Mouse (Mus musculus): ENCODE results near the gene Tsfm.

Gene Tsfm

DNA sequence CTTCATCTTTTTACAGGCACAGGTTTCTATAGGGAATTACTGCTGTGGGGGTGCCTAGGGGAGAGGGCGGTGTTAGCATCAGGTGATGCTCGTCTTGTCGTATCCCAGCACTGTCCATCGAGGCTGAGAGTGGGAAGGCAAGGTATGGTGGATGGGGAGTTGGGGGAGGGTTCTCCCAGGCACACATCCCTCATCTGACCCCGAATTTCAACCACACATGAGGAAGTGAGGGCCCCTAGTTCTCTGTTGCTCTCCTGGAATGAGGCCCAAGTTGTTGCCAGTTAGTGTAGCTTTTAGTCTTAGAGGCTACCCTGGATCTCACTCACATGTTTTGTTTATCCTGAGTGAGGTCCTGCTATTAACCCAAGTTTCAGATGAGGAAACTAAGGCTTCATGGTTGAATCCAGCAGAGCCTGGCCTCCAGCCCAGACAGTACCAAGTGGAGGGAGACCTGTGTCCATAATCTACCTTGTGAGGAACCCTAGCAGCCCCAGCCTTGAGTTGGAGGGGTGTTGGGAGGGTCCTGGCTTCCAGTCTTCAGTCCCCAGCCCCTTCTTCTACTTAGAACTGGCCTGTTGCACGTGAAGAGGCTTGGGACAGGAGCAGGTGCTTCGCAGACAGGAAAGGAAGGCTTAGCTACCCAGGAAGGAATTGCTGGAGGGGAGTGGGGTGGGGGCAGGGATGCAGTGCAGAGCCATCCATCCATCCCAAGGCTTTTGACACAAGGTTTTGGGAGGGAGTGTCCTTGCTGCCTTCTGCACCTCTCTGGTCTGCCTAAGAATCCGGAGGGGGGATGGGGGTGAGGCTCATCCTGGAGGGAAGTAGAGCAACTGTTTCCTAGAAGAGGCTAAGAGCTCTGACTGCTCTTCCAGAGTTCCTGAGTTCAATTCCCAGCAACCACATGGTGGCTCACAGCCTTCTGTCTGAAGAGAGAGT, 43.2 kb downstream of the Tsfm start:
- DNase-seq (ENCODE audit: low read depth, low spot score) = no peak

DNA sequence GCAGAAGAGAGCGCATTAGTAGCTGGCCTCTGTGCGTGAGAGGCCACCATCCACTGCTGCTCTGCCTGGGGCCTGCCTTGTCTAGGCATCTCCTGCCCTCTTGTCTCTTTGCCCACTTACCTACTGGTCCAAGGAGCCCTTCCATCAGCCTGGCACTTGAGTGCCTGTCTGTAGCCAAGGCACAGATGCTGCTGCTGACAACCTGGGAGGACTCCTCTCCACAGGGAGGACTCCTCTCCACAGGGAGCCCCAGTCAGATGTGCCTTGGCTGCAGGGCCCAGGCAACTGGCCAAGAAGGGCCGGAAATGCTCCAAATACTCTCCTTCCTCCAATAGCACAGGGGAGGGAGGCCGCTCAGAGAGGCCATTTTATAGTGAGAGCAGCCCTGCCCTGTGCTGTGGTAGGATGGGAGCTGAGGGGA, 44.1 kb downstream of the Tsfm start:
- no peak for DNase-seq (ENCODE audit: low read depth, low spot score)

DNA sequence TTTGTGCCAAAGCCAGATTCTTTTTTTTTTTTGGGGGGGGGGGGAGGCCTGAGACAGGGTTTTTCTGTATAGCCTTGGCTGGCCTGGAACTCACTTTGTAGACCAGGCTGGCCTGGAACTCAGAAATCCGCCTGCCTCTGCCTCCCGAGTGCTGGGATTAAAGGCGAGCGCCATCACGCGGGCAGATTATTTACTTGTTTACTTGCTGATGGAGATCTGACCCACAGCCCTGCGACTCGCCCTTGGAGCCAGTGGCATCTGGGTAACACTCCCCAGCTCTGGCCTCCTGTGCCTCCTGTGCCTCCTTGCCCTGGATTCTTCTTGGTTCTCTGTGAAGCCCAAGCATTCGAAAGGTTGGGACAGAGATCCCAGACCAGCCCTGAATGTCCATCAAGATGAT, 45.1 kb downstream of the Tsfm start:
- no peak for DNase-seq (ENCODE audit: low read depth, low spot score)

DNA sequence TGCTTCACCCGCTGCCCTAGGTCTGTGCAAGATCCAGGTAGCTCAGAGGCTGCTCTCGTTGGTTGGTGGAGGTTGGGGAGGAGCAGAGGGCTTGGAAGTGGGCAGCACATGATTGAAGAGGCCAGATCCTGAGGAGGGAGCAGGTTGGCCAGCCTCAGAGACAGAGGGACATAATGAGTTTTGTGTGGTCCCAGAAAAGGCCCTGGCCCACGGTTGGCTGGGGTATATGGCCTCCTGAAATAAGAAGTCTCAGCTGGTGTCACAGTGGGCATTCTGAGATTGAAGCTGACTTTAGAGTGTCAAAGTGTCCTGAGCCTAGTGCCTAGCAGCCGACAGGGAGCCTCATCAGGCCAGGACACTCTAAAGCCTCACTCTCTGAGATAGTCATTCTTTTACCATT, 45.5 kb downstream of the Tsfm start:
- DNase-seq (ENCODE audit: low read depth, low spot score) = no peak

DNA sequence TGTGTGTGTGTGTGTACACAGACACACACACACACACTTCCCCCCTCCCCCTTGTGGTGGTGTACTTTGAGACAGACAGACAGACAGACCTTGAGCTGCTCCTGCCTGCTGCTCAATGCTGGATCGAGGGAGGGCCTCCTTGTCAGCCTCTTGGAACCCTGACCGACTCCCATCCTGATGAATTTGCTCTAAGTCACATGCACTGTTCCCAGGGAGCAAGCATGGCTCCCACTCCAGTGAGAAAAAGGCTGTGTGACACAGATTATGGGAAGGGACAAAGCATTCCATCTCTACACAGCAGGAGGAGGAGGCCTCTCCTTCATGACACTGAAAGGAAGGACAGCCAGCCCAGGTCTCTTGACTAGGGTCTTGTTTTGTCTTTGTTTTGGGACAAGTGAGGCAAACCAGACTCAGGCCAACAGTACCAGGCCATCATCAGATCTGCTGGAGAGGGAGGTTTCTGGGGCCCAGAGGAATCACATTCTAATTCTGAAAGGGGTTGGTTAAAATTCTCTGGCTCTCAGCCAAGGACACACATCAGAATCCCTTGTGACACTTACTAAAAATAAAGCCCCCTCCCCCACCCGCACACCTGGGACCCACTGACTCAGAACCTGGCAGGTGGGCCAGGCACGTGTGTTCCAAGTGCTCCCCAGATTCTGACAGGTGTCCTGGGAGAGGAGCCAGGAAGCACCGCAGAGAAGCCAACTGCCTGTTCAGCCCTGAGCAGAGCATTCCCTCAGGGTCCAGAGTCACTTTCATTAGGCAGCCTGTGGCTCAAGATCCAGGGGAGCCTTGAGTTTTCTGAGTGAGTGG, 46.2 kb downstream of the Tsfm start:
- DNase-seq (ENCODE audit: low read depth, low spot score) = no peak

DNA sequence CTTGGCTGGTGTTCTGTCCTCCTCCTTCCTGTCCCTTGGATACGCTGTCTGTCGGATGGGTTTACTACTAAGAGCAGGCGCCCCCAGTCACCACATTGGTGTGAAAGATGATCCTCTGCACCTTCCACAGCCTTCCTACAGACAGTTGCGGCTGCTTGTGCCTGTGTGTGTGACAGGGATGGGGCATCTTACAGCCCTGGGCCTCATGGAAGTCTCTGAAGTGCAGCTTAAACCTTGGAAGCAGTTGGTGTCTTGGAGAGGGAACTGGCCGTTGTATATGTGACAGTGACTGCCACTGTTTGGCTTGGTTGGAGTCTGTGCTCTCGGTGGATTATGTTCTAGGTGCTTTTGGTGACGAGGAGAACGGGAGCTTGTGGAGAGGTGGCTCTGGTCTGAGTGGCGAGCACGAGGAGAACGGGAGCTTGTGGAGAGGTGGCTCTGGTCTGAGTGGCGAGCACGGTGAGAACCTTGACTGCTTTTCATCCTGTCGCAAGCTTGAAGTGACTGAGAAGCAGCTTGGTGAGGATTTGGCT, 47.4 kb downstream of the Tsfm start:
- DNase-seq (ENCODE audit: low read depth, low spot score) = no peak

DNA sequence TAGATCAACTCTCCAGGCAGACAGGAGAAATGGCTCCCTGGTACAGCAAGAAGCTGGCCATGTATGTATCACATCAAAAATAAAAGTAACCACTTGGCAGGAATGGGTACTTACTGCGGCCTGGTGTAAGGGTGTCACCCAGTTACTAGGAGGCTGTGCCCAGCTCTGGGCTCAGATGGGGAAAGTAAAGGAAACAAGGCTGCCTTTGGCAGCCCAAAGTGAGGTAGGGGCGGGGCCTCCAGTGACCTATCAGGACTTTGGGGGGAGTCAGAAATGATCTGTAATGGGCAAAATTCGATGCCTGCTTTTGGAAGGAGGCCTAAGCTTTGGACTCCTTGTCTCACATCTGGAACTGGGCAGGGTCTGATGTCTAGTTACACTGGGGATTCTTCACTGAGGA, 48.9 kb downstream of the Tsfm start:
- no peak for DNase-seq (ENCODE audit: low read depth, low spot score)

DNA sequence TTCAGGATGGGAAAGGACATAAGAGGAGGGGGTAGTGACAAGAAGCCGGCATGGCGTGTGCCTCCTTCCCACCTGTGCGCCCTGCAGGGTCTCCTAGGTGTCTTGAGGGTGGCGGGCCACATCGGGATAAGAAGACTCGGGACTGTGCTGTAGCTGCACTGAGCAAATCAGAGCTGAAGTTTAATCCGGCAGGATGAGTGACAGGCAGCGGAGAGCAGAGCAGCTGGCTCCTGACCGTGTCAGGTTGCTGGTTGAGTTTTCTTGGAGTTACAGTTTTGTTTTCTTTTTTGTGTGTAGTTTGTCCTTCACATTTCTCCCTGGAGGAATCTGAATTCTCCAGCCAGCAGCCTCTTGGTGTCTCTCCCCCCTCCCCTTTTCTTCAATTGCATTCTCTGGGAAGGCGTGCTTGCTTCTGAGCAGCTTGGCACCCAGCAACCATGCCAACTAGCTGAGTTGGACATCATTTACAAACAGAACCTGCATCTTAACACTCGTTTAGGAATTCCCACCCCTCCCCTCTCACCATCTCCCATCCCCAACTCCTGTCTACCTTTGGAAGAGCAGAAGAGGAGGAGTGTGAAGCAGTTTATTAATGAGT, 49.6 kb downstream of the Tsfm start:
- no peak for DNase-seq (ENCODE audit: low read depth, low spot score)

DNA sequence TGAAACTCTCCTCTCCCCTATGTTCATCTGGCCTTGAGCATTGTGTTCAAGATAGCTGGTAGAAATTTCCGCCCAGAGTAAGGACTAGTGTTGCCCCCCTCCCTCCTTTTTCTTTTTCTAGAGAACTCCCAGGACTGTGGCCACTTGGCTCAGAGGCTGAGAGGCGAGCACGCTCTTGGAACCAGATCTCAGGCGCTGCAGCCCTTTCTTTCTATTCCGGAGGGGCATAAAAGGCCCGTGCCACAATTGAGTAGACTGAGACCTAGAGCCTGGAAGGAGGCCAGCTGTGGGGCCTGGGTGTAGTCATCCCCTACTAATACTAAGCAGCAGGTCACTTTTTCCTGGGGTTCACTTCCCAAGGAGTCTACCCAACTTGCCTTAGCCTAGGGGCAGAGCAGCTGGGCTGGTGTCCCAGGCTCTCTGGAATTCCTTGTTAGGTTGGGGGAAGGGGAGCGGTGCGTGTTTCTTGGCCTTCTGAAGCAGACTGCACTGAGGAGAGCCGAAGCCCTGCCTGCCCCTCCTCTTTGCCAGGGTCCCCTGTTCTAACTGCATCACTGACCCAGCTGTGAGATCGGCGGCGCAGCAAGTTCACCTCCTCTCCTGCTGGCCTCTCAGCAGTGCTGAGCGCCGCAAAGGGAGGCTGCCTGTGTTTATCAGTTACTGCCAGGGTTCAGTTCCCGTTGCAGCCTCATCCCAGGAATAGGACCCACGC, 50.3 kb downstream of the Tsfm start:
- no peak for DNase-seq (ENCODE audit: low read depth, low spot score)

DNA sequence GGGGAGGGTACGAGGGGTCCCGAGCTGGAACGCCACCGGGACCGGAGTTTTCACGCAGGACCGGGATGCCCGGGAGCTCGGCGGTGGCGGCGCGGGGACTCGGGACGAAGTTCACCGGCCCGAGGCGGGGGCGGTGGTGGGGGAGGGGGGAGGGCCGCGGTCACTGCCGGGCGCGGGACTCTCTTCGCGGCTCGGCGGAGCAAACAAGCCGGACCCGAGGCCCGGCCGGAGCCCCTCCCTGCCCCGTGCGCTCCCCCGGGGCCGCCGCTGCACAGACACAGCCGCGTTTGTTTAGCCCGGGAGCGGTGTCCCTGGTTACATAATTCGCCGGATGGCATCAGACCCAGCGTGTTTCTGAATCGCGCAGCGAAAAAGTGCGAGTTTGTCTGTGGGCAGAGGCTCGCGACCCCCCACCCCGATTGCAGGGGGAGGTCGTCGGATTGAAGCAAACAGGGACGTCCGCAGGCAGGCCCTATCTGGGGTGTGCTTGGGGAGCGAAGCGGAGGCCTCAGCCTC, 50.9 kb downstream of the Tsfm start:
- no peak for DNase-seq (ENCODE audit: low read depth, low spot score)

DNA sequence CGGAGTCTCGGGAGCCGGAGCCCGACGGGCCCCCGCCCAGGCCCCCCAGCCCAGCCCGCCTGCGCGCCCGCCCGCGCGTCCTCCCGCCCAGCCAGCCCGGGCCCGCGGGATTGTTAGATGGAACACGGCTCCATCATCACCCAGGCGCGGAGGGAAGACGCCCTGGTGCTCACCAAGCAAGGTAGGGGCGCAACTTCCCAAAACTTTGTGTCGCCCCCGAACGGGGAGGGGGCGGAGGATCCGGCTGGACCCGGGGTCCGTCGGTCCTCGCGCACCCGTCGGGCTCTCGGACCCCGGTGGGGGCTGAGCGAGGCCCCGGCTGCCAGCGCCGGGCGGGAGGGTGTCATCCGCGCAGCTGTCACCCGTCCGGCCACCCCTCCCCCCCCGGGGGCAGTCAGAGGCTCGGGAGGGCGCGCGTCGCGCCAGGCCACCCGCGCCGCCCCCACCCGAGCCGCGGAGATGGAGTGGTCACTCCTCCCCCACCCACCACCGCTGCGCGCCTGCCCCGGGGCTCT, 51.5 kb downstream of the Tsfm start:
- no peak for DNase-seq (ENCODE audit: low read depth, low spot score)

DNA sequence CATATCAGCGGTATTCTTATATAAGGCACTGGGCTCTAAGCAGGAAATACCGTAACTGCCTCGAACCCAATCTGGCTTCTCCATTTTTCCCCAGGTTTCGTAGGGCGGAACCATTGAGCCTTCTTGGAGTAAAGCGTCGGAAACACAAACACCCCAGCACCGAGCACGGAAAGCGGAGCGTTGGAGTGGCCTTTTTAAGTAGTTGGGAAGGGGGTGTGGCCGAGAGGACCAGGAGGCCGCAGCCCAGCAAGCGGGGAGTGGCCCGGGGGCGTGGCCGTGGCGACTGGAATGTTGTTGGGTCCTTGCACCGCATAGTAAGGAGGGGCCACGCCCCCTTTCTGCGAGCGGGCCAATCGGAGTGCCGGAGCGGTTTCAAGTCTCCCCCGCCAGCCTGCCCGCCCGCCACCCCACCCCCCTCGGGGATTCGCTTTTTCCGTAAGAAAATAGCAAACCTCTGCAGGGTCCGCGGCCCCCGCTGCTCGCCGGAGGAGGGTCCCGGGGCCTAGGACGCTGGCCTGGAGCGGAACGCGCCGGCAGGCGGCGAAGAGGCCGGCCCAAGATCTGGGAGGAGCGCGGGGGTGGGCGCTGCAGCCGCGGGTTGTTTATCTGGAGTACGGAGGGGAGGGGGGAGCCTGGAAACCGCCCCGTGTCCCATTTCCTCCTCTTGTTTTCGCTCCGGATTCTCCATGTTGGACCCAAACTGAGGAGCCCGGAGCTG, 52.2 kb downstream of the Tsfm start, which contains the start of gene Ctdsp2:
Gene Ctdsp2 (plus strand): TSS at position 441 of the 718 bp plus-strand sequence.
- DNase-seq (ENCODE audit: low read depth, low spot score) = peak; percentile 98

DNA sequence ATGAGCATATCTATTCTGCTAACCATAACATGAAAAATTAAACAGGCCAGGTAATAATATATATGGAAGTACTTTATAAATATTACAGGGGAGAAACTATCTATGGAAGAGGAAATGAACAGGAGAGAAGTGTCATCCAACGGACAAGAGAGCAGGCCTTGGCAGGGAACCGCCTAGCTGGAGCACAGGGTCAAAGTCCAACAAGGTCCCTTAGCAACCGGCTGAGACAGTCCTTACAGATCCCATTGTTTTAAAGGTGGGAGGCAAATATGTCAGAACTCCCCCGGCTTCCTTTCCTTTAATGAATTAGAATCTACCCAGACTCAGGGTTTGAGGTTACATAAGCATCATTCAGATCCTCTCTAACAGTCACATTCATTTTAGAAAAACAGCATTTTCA, 53.6 kb downstream of the Tsfm start:
- DNase-seq (ENCODE audit: low read depth, low spot score) = no peak

DNA sequence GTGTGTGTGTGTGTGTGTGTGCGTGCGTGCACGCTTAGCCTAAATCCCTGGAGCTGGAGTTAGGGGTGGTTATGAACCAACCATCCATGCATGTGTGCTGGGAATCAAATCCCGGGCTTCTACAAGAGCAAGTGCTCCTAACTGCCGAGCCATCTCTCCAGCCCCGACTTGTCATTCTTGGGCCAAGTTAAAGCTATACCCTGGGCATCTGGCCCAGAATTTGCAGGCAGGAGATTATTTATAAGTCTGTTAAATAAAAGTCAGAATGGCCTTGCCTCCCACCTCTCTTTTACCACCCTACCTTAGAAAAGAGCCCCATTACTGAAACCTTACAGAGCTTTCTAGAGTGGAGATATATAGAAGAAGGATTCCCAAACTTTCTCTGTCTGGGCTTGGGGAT, 54.9 kb downstream of the Tsfm start:
- DNase-seq (ENCODE audit: low read depth, low spot score) = no peak

DNA sequence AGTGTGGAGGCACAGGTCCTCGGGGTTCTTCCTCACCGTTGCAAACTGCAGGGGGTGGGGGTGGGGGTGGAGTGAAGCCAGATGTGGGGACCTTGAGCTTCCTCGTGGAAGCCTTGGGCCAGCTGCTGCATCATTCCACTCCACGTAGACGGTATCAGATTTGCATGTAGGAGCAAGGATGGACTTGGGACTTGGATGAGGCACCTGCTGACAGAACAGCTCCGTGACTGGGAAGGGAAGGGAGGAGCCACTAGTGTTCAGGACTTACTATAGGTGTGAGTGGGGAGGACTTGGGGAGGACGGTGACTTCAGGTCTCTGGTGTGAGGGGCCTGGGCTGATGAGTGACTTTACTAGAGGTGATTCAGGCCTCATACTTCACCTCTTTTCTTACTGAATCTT, 57.7 kb downstream of the Tsfm start:
- no peak for DNase-seq (ENCODE audit: low read depth, low spot score)

DNA sequence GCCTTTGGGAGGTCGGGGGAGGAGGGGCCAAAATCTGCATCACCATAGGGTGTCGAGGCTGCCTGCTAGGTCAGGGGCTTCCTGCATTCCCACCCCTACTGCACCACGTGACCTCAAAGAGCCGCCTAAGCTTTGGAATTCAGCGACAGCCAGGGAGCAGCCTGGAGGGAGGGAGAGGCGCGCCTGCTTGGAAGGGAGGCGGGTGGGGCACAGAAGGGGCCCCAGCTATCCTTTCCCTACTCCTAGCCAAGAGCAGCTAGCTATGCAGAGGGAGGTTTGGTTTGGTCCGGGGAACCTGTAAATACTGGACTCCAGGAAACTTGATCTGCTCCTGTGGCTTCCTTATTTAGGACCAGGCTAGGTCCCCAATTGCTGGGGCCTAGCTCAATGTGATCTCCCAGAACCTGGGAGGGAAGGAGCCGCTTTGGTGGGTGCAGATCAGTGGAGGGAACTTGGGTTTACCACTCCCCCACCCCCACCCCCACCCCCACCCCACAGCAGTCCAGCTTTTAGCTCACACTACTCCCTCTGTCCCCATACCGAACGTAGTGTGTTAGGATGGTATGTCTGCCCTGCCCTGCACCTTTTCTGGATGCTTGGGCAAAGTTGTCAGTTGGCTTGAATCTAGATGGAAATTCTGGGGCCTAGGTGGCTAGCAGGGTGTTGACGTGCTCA, 58.5 kb downstream of the Tsfm start:
- DNase-seq (ENCODE audit: low read depth, low spot score) = no peak

DNA sequence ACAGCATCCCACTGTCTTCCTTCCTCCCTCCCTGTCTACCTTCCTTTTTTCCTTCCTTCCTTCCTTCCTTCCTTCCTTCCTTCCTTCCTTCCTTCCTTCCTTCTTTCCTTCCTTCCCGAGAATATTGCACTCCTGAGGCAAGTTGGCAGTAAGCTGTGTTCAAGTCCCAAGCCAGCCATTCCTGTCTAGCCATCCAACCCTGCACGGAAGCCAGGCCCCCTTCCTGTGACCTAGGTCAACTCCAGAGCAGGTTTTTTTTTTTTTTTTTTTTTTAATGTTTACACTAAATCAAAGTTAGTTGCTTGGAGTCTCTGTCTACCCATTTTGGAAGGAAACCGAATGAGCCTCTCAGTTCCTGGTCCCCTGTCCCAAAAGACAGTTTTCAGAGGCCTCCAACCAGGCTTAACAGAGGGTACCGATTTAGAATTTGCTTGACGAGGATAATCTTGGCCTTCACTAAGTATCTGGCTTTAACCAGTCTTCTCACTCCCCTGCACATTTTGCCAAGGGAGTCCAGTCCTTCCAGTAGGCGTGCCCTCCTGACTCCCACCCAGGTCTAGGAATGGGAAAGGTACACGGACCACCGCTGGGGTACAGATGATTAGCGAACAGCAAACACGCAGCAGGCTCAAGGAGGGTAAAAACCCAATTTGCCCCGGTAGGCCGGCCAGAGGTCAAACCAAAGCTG, 59.1 kb downstream of the Tsfm start:
- no peak for DNase-seq (ENCODE audit: low read depth, low spot score)

DNA sequence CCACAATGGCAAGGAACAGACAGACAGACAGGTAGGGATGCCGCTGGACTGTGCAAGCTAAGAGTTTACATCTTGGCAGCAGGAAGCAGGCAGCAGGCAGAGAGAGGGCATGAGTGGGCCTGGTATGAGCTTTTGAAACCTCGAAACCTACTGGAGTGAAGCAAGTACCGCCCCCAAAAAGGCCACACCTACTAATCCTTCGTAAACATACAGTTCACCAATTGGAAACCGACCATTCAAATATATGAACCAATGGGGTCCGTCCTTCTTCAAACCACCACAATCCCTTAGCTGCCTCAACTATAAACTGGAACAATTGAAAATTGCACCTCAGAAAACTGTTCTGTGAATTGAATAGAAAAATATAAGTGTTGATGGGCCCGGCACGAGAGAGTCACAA, 66.8 kb downstream of the Tsfm start:
- no peak for DNase-seq (ENCODE audit: low read depth, low spot score)

DNA sequence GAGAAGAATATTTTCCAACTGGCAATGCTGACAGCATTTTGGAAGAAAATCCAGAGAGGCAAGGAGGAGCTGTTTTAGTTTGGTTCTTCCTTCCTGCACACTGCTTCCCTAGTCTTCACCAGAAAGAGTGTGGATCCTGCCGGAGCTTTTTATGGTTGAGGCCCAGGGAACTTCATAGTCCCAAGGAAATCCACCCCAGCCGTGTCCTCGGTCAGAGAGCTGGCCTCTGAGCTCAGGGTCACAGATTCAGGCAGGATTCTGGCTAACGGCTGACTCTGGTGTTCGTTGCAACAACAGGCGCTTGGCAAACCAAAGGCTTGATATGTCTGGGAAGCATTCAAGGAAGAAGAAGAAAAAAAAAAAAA, 67.7 kb downstream of the Tsfm start:
- DNase-seq (ENCODE audit: low read depth, low spot score) = no peak
